Mouse (Mus musculus) thymus, adult 2 months (tissue): ENCODE measurements around the gene Camk2b. TPM values are rescaled to one million over a fixed set of nuclear protein-coding genes. Genes with fewer than 3 reads are reported as not detected.

Experiments
- DNase-seq: peaks from one replicate; pipeline ENCODE4 v3.0.0; 2021
- H3K27ac ChIP-seq: fragments of 200-500 bp; 2 replicates; pipeline ENCODE4 v1.5.1; 2012; ENCODE audit warnings: low read length, control low read depth; ENCODE audit not compliant: control insufficient read depth, insufficient read depth
- H3K27me3 ChIP-seq: fragments of 200-500 bp; 2 replicates; pipeline ENCODE4 v1.6.1; 2012; ENCODE audit warnings: mild to moderate bottlenecking, low read length, moderate library complexity, mixed read lengths; ENCODE audit not compliant: control insufficient read depth, insufficient read depth
- H3K36me3 ChIP-seq: fragments of 200-500 bp; 2 replicates; pipeline ENCODE4 v1.6.1; 2012; ENCODE audit warnings: mild to moderate bottlenecking, low read length, moderate library complexity; ENCODE audit not compliant: control insufficient read depth, insufficient read depth
- H3K4me1 ChIP-seq: fragments of 200-500 bp; replicated peaks from 2 replicates; pipeline ENCODE4 v1.6.1; 2012; ENCODE audit warnings: low read length; ENCODE audit not compliant: control insufficient read depth, insufficient read depth
- H3K4me3 ChIP-seq: fragments of 200-500 bp; 2 replicates; pipeline ENCODE4 v1.5.1; 2012; ENCODE audit warnings: mild to moderate bottlenecking, low read length, control low read depth, moderate library complexity; ENCODE audit not compliant: control insufficient read depth, insufficient read depth
- CTCF ChIP-seq: fragments of 200-500 bp; IDR thresholded peaks from 2 replicates; pipeline ENCODE4 v1.5.1; 2012; ENCODE audit warnings: mild to moderate bottlenecking, control low read depth, low read length, moderate library complexity, borderline replicate concordance; ENCODE audit not compliant: control insufficient read depth, poor library complexity, insufficient read depth; ENCODE audit errors: extremely low read depth
- POLR2A ChIP-seq: fragments of 200-500 bp; IDR thresholded peaks from 2 replicates; pipeline ENCODE4 v1.6.1; 2012; ENCODE audit warnings: mild to moderate bottlenecking, low read length, control low read depth, moderate library complexity; ENCODE audit not compliant: control insufficient read depth, poor library complexity, insufficient read depth; ENCODE audit errors: extremely low read depth
- whole genome bisulfite sequencing: fragments of 180-500 bp; shearing (Covaris S2); methylation state at CpG from one replicate; pipeline ENCODE4 v1.1.7; 2018; 5-methylcytosine and 5-hydroxymethylcytosine counted together
- polyA plus RNA-seq: library from polyadenylated mRNA; depleted of rRNA; stranded (reverse); fragments of >200 nt; gene quantifications from 2 replicates; pipeline ENCODE4 v1.2.3, GENCODE M21; 2012

The Camk2b gene
- polyA plus RNA-seq, 1 experiment = 6.0 TPM

GRCm38 (mm10) chr11:6086991-6087390 lies 20.8 kb upstream of the Camk2b start:
- no peak overlapping the region for H3K27ac ChIP-seq
- no peaks in the 10 kb centered on the region for H3K27me3 ChIP-seq
- TF ChIP-seq CTCF (no peak), POLR2A (no peak)
- H3K4me1 ChIP-seq = no peaks in the 10 kb centered on the region
- 84% methylated on average over 4 of the region's 4 CpGs for WGBS
- H3K36me3 ChIP-seq = no peaks in the 10 kb centered on the region
- DNase-seq = no peak
- H3K4me3 ChIP-seq = no peak overlapping the region

GRCm38 (mm10) chr11:6078737-6079136 lies 12.6 kb upstream of the Camk2b start:
- no peaks in the 10 kb centered on the region for H3K27me3 ChIP-seq
- TF ChIP-seq CTCF = no peak
- TF ChIP-seq POLR2A = no peak
- no peaks in the 10 kb centered on the region for H3K36me3 ChIP-seq
- 89% methylated on average over 2 of the region's 2 CpGs for WGBS
- H3K4me3 ChIP-seq = no peak overlapping the region
- H3K27ac ChIP-seq = no peak overlapping the region
- H3K4me1 ChIP-seq = no peaks in the 10 kb centered on the region
- no peak for DNase-seq

- Histone ChIP-seq H3K27ac (no peak overlapping the region), H3K4me3 (no peak overlapping the region), H3K36me3 (no peaks in the 10 kb centered on the region), H3K4me1 (no peaks in the 10 kb centered on the region), H3K27me3 (no peaks in the 10 kb centered on the region)
- WGBS = 93% methylated on average over 8 of the region's 8 CpGs
- TF ChIP-seq POLR2A (no peak), CTCF (no peak)
- DNase-seq = no peak
Measured at GRCm38 (mm10) chr11:6075618-6076066, 9.5 kb upstream of the Camk2b start.

- 39% methylated on average over 17 of the region's 19 CpGs for WGBS
Measured at GRCm38 (mm10) chr11:6068181-6068957, 2.2 kb upstream of the Camk2b start.

GRCm38 (mm10) chr11:6067160-6067559 lies 998 bp upstream of the Camk2b start:
- H3K27ac ChIP-seq = no peak overlapping the region
- peaks cover 24% of the 10 kb centered on the region for H3K27me3 ChIP-seq
- TF ChIP-seq POLR2A (no peak), CTCF (no peak)
- no peak for DNase-seq
- no peak overlapping the region for H3K4me3 ChIP-seq
- WGBS = 66% methylated on average over 9 of the region's 9 CpGs
- H3K36me3 ChIP-seq = no peaks in the 10 kb centered on the region
- H3K4me1 ChIP-seq = no peaks in the 10 kb centered on the region

More at GRCm38 (mm10) chr11:6068181-6068957, 2.2 kb upstream of the Camk2b start:
- H3K27me3 ChIP-seq = peaks cover 24% of the 10 kb centered on the region
- TF ChIP-seq POLR2A (no peak), CTCF (no peak)
- no peaks in the 10 kb centered on the region for H3K36me3 ChIP-seq
- no peak overlapping the region for H3K27ac ChIP-seq
- no peak for DNase-seq
- no peak overlapping the region for H3K4me3 ChIP-seq
- H3K4me1 ChIP-seq = no peaks in the 10 kb centered on the region

GRCm38 (mm10) chr11:6065551-6066121 lies 526 bp downstream of the Camk2b start:
- no peak for DNase-seq
- Histone ChIP-seq H3K4me3 (no peak overlapping the region), H3K27ac (no peak overlapping the region), H3K4me1 (no peaks in the 10 kb centered on the region), H3K36me3 (no peaks in the 10 kb centered on the region), H3K27me3 (peaks cover 24% of the 10 kb centered on the region)
- WGBS = 3% methylated on average over 84 of the region's 95 CpGs
- TF ChIP-seq POLR2A = no peak
- no peak for TF ChIP-seq CTCF
